Mouse (Mus musculus) MEL (cell line): ENCODE data around the gene Ctnnd2. TPM values are rescaled to one million over a fixed set of nuclear protein-coding genes. Genes with fewer than 3 reads are reported as not detected.
A peak's percentile ranks its signal among the peaks of the same experiment; 100 is the strongest.

Source experiments
- DNase-seq: peaks from one replicate; pipeline ENCODE4 v3.0.0; 2011; ENCODE audit warnings: low read depth, low spot score
- H3K27ac ChIP-seq: 2 replicates; pipeline ENCODE4 v1.5.1; 2012; ENCODE audit warnings: low read depth, mild to moderate bottlenecking, control low read depth, low read length, moderate library complexity; ENCODE audit not compliant: control insufficient read depth
- H3K27me3 ChIP-seq, 2 experiments: fragments of 150-350 bp in 1 of 2; sonication (generic) in 1 of 2; 2 replicates each; pipeline ENCODE4 v1.6.1; 2012; ENCODE audit warnings: low read length in 2 of 2, mild to moderate bottlenecking in 2 of 2, improper control_type of control experiment in 1 of 2, moderate library complexity in 1 of 2; ENCODE audit not compliant: insufficient read depth in 2 of 2, control insufficient read depth in 1 of 2
- H3K36me3 ChIP-seq, 2 experiments: 2 replicates each; pipeline ENCODE4 v1.6.1; 2012 to 2014; ENCODE audit warnings: low read length in 2 of 2, improper control_type of control experiment in 1 of 2, inconsistent platforms in 1 of 2, mild to moderate bottlenecking in 1 of 2; ENCODE audit not compliant: insufficient read depth in 2 of 2, control insufficient read depth in 1 of 2
- H3K4me1 ChIP-seq, 2 experiments: fragments of 150-350 bp in 1 of 2; sonication (generic) in 1 of 2; 2 replicates each; pipeline ENCODE4 v1.6.1; 2012; ENCODE audit warnings: low read length in 2 of 2, improper control_type of control experiment in 1 of 2, mild to moderate bottlenecking in 1 of 2; ENCODE audit not compliant: insufficient read depth in 2 of 2, control insufficient read depth in 1 of 2
- H3K4me3 ChIP-seq, 2 experiments: fragments of 150-350 bp in 1 of 2; sonication (generic) in 1 of 2; 2 replicates each; pipeline ENCODE4 v1.5.1; 2012; ENCODE audit warnings: low read depth in 2 of 2, low read length in 2 of 2, mild to moderate bottlenecking in 2 of 2, moderate library complexity in 2 of 2, control low read depth in 1 of 2, improper control_type of control experiment in 1 of 2; ENCODE audit not compliant: control insufficient read depth in 1 of 2, insufficient read depth in 1 of 2
- H3K79me2 ChIP-seq: 2 replicates; pipeline ENCODE4 v1.6.1; 2012; ENCODE audit warnings: mild to moderate bottlenecking, low read length, moderate library complexity; ENCODE audit not compliant: control insufficient read depth, poor library complexity, insufficient read depth
- H3K9ac ChIP-seq: 2 replicates; pipeline ENCODE4 v1.6.1; 2012; ENCODE audit warnings: low read depth, mild to moderate bottlenecking, control low read depth, low read length, moderate library complexity; ENCODE audit not compliant: control insufficient read depth, poor library complexity, severe bottlenecking
- H3K9me3 ChIP-seq: fragments of 150-350 bp; sonication (generic); replicated peaks from 2 replicates; pipeline ENCODE4 v1.6.1; 2012; ENCODE audit warnings: mild to moderate bottlenecking, low read length, improper control_type of control experiment, moderate library complexity; ENCODE audit not compliant: insufficient read depth
- BHLHE40 ChIP-seq: IDR thresholded peaks from 2 replicates; pipeline ENCODE4 v1.6.1; 2012; ENCODE audit warnings: low read depth, mild to moderate bottlenecking, inconsistent platforms, low read length, improper control_type of control experiment, borderline replicate concordance
- CHD1 ChIP-seq: IDR thresholded peaks from 2 replicates; pipeline ENCODE4 v1.6.1; 2012; ENCODE audit warnings: low read depth, mild to moderate bottlenecking, inconsistent platforms, low read length, improper control_type of control experiment
- CTCF ChIP-seq, 3 experiments: IDR thresholded peaks in 2 of 3; conservative IDR thresholded peaks in 1 of 3; 2 replicates each; pipeline ENCODE4 v1.5.1; 2011 to 2012; ENCODE audit warnings: low read length in 3 of 3, low read depth in 2 of 3, mild to moderate bottlenecking in 2 of 3, improper control_type of control experiment in 1 of 3, inconsistent platforms in 1 of 3, mixed read lengths in 1 of 3, moderate library complexity in 1 of 3; ENCODE audit not compliant: control insufficient read depth in 1 of 3, insufficient read depth in 1 of 3, poor library complexity in 1 of 3, severe bottlenecking in 1 of 3
- ELF1 ChIP-seq: IDR thresholded peaks from 2 replicates; pipeline ENCODE4 v1.6.1; 2014; ENCODE audit warnings: low read depth, mild to moderate bottlenecking, inconsistent platforms, low read length, improper control_type of control experiment, moderate library complexity
- EP300 ChIP-seq, 2 experiments: IDR thresholded peaks; 2 replicates each; pipeline ENCODE4 v1.6.1; 2011; ENCODE audit warnings: improper control_type of control experiment in 2 of 2, low read length in 2 of 2, low read depth in 1 of 2, mild to moderate bottlenecking in 1 of 2
- GATA1 ChIP-seq: IDR thresholded peaks from 2 replicates; pipeline ENCODE4 v1.6.1; 2011; ENCODE audit warnings: low read depth, low read length, improper control_type of control experiment
- JUND ChIP-seq: IDR thresholded peaks from 2 replicates; pipeline ENCODE4 v1.6.1; 2011; ENCODE audit warnings: low read depth, mild to moderate bottlenecking, improper control_type of control experiment, low read length
- MAFK ChIP-seq: IDR thresholded peaks from 2 replicates; pipeline ENCODE4 v1.6.1; 2011; ENCODE audit warnings: low read depth, mild to moderate bottlenecking, low read length, improper control_type of control experiment, borderline replicate concordance
- MAX ChIP-seq: IDR thresholded peaks from 2 replicates; pipeline ENCODE4 v1.6.1; 2011; ENCODE audit warnings: low read length, improper control_type of control experiment
- MAZ ChIP-seq: IDR thresholded peaks from 2 replicates; pipeline ENCODE4 v1.6.1; 2012; ENCODE audit warnings: low read depth, mild to moderate bottlenecking, inconsistent platforms, low read length, improper control_type of control experiment
- MYC ChIP-seq: IDR thresholded peaks from 2 replicates; pipeline ENCODE4 v1.6.1; 2011; ENCODE audit warnings: low read depth, mild to moderate bottlenecking, low read length, improper control_type of control experiment, moderate library complexity
- NRF1 ChIP-seq: IDR thresholded peaks from 2 replicates; pipeline ENCODE4 v1.6.1; 2014; ENCODE audit warnings: low read depth, mild to moderate bottlenecking, inconsistent platforms, low read length, improper control_type of control experiment, moderate library complexity; ENCODE audit not compliant: poor library complexity, insufficient read depth, severe bottlenecking
- POLR2A ChIP-seq, 2 experiments: IDR thresholded peaks; 2 replicates each; pipeline ENCODE4 v1.6.1; 2011 to 2012; ENCODE audit warnings: low read length in 2 of 2, mild to moderate bottlenecking in 2 of 2, control low read depth in 1 of 2, improper control_type of control experiment in 1 of 2, low read depth in 1 of 2, moderate library complexity in 1 of 2; ENCODE audit not compliant: control insufficient read depth in 1 of 2, insufficient read depth in 1 of 2, poor library complexity in 1 of 2
- RAD21 ChIP-seq: IDR thresholded peaks from 2 replicates; pipeline ENCODE4 v1.6.1; 2011; ENCODE audit warnings: mild to moderate bottlenecking, low read depth, low read length, improper control_type of control experiment
- RCOR1 ChIP-seq: IDR thresholded peaks from 2 replicates; pipeline ENCODE4 v1.6.1; 2012; ENCODE audit warnings: low read depth, mild to moderate bottlenecking, inconsistent platforms, low read length, improper control_type of control experiment
- SMC3 ChIP-seq: IDR thresholded peaks from 2 replicates; pipeline ENCODE4 v1.6.1; 2011; ENCODE audit warnings: low read depth, low read length, improper control_type of control experiment
- TBP ChIP-seq: IDR thresholded peaks from 2 replicates; pipeline ENCODE4 v1.8.0; 2011; ENCODE audit warnings: low read depth, low read length, improper control_type of control experiment
- TCF12 ChIP-seq: IDR thresholded peaks from 2 replicates; pipeline ENCODE4 v1.6.1; 2014; ENCODE audit warnings: low read depth, mild to moderate bottlenecking, inconsistent platforms, low read length, improper control_type of control experiment, moderate library complexity
- USF2 ChIP-seq, 2 experiments: IDR thresholded peaks; 2 replicates each; pipeline ENCODE4 v1.6.1; 2011 to 2012; ENCODE audit warnings: improper control_type of control experiment in 2 of 2, low read length in 2 of 2, borderline replicate concordance in 1 of 2, inconsistent platforms in 1 of 2, low read depth in 1 of 2, mild to moderate bottlenecking in 1 of 2; ENCODE audit not compliant: insufficient read depth in 1 of 2
- ZC3H11A ChIP-seq: IDR thresholded peaks from 2 replicates; pipeline ENCODE4 v1.6.1; 2012; ENCODE audit warnings: low read depth, mild to moderate bottlenecking, inconsistent platforms, low read length, improper control_type of control experiment
- ZKSCAN1 ChIP-seq: IDR thresholded peaks from 2 replicates; pipeline ENCODE4 v1.6.1; 2012; ENCODE audit warnings: low read depth, mild to moderate bottlenecking, inconsistent platforms, low read length, improper control_type of control experiment, moderate library complexity
- ZMIZ1 ChIP-seq: IDR thresholded peaks from 2 replicates; pipeline ENCODE4 v1.6.1; 2012; ENCODE audit warnings: low read depth, mild to moderate bottlenecking, inconsistent platforms, low read length, improper control_type of control experiment, moderate library complexity
- polyA plus RNA-seq, 2 experiments: library from polyadenylated mRNA; stranded (reverse) in 1 of 2; unstranded in 1 of 2; fragments of >175 nt in 1 of 2; fragments of >200 nt in 1 of 2; gene quantifications; 2 replicates each; pipeline versions ENCODE4 v1.2.1 to v1.2.4; 2012; ENCODE audit warnings: low replicate concordance in 2 of 2, low read depth in 1 of 2; ENCODE audit not compliant: insufficient read length in 2 of 2, insufficient read depth in 1 of 2, missing spikeins in 1 of 2
- total RNA-seq: library from RNA; depleted of rRNA; stranded (reverse); fragments of 300-350 nt; gene quantifications from 2 replicates; pipeline ENCODE4 v1.2.3, GENCODE M21; 2012

Gene Ctnnd2
- total and polyA plus RNA-seq, 3 experiments: 0.03 TPM; not detected in 2

GRCm38 (mm10) chr15:30424290-30424689 is 251.9 kb downstream of the Ctnnd2 start:
- H3K27ac ChIP-seq: no peak overlapping the region
- no peak overlapping the region for H3K4me3 ChIP-seq
- no peaks in the 10 kb centered on the region for H3K36me3 ChIP-seq
- H3K9ac ChIP-seq: no peak overlapping the region
- no peaks in the 10 kb centered on the region for H3K4me1 ChIP-seq
- TF ChIP-seq ZKSCAN1 (no peak), MAFK (no peak), TBP (no peak)
- DNase-seq: no peak
- H3K9me3 ChIP-seq: no peaks in the 10 kb centered on the region
- H3K79me2 ChIP-seq: no peaks in the 10 kb centered on the region
- no peaks in the 10 kb centered on the region for H3K27me3 ChIP-seq

GRCm38 (mm10) chr15:30427342-30427741 is 254.9 kb downstream of the Ctnnd2 start:
- no peaks in the 10 kb centered on the region for H3K9me3 ChIP-seq
- H3K4me1 ChIP-seq: no peaks in the 10 kb centered on the region
- no peaks in the 10 kb centered on the region for H3K36me3 ChIP-seq
- H3K27me3 ChIP-seq: no peaks in the 10 kb centered on the region
- no peaks in the 10 kb centered on the region for H3K79me2 ChIP-seq
- H3K27ac ChIP-seq: no peak overlapping the region
- TF ChIP-seq GATA1 (no peak), RAD21 (peak; percentile 5), CTCF (IDR thresholded peaks at IDR 0.05 in 2 of 3, conservative IDR thresholded peaks at IDR 0.05 in 1 of 3; ENCODE audit: control insufficient read depth in 1 of 3, insufficient read depth in 1 of 3, low read depth in 2 of 3, low read length in 3 of 3, poor library complexity in 1 of 3, severe bottlenecking in 1 of 3) (peak in 2 of 3 experiments; percentile 12 to 19; a peak in 1 of 6 replicates)
- H3K4me3 ChIP-seq: no peak overlapping the region
- DNase-seq: peak; percentile 7
- H3K9ac ChIP-seq: no peak overlapping the region

GRCm38 (mm10) chr15:30439045-30439444 is 266.7 kb downstream of the Ctnnd2 start:
- no peaks in the 10 kb centered on the region for H3K9me3 ChIP-seq
- DNase-seq: no peak
- H3K79me2 ChIP-seq: no peaks in the 10 kb centered on the region
- no peaks in the 10 kb centered on the region for H3K4me1 ChIP-seq
- H3K9ac ChIP-seq: no peak overlapping the region
- TF ChIP-seq MAFK: no peak
- no peak for TF ChIP-seq MAZ
- TF ChIP-seq USF2 (IDR thresholded peaks at IDR 0.05; ENCODE audit: borderline replicate concordance in 1 of 2, insufficient read depth in 1 of 2, low read depth in 1 of 2, low read length in 2 of 2): no peak
- TF ChIP-seq BHLHE40: no peak
- no peak for TF ChIP-seq NRF1
- no peak for TF ChIP-seq RAD21
- no peak for TF ChIP-seq RCOR1
- TF ChIP-seq CHD1: no peak
- TF ChIP-seq ZMIZ1: no peak
- no peak for TF ChIP-seq GATA1
- TF ChIP-seq ZC3H11A: no peak
- no peak for TF ChIP-seq MAX
- TF ChIP-seq ELF1: no peak
- no peak for TF ChIP-seq MYC
- no peak for TF ChIP-seq SMC3
- no peak for TF ChIP-seq EP300 (IDR thresholded peaks at IDR 0.05; ENCODE audit: low read depth in 1 of 2, low read length in 2 of 2)
- no peak for TF ChIP-seq POLR2A (IDR thresholded peaks at IDR 0.05; ENCODE audit: control insufficient read depth in 1 of 2, insufficient read depth in 1 of 2, low read depth in 1 of 2, low read length in 2 of 2, poor library complexity in 1 of 2)
- no peak for TF ChIP-seq TCF12
- TF ChIP-seq JUND: no peak
- no peak overlapping the region for H3K27ac ChIP-seq
- no peaks in the 10 kb centered on the region for H3K27me3 ChIP-seq
- no peaks in the 10 kb centered on the region for H3K36me3 ChIP-seq
- H3K4me3 ChIP-seq: no peak overlapping the region
